Mouse (Mus musculus): ENCODE measurements at regions not wholly inside any gene's neighbourhood (a gene's known extent, or its start where the extent isn't known, plus 50 kb on each side); places are given as distances from the start of the nearest gene placed in this dataset.

DNA sequence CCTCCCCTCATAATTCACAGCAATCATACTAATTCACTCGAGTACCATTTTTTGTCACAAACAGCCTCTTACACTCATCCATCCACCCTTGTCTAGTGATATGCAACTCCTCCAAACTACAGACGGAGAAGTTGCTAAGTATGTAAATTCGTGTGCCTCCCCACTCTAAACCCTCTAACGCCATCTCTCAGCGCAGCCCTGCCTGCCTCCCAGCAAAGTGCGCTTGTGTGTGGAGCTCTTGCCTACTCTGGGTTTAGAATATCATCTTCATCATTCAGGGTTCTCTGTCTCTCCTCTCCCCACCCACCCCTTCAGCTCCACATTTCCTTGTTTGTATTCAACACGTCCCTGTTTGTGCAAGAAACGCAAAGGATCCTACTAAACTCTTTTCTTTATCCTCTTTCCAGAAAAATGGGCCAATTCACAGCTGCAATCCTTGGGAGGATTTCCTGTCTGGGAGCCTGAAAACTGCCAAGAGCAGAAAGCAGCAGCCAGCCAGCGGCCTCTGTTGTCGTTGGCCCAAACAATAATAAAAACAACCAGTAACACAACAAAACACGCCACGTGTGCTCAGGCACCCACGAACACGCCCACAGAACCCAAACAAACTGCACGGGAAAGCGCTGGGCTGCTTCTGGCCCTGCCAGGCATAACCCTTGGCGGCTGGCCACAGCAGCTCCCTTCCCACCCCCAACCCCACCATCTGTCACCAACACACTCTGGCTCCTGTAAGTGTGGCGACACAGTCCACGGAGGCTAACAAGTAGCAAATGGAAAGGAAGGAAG is 186.9 kb upstream of the Zfp462 start:
- Histone ChIP-seq H3K9ac (ENCODE audit: insufficient read depth, low read depth) (no peak overlapping the region), H3K79me2 (replicated peaks; ENCODE audit: control insufficient read depth, extremely low read depth, insufficient read depth, poor library complexity, severe bottlenecking) (no peaks in the 10 kb centered on the region), H3K36me3 (replicated peaks in 1 of 2; ENCODE audit: control insufficient read depth in 1 of 2, insufficient read depth in 1 of 2, low read length in 1 of 2) (no peaks in the 10 kb centered on the region), H3K9me3 (replicated peaks; ENCODE audit: low read length) (peaks cover 38% of the 10 kb centered on the region), H3K4me3 (replicated peaks in 1 of 3; ENCODE audit: low read depth in 2 of 3, low read length in 2 of 3, poor library complexity in 1 of 3) (no peak overlapping the region), H3K27ac (ENCODE audit: insufficient read depth, low read depth) (no peak overlapping the region), H3K27me3 (replicated peaks) (no peaks in the 10 kb centered on the region), H3K4me1 (ENCODE audit: control insufficient read depth in 1 of 2, insufficient read depth in 2 of 2) (no peaks in the 10 kb centered on the region), H3K4me2 (ENCODE audit: insufficient read depth, low read depth, poor library complexity, severe bottlenecking) (no peak overlapping the region)
- TF ChIP-seq ZC3H11A (IDR thresholded peaks at IDR 0.05; ENCODE audit: low read depth, low read length) (no peak), RCOR1 (conservative IDR thresholded peaks at IDR 0.05; ENCODE audit: low read depth, low read length) (no peak), PAX5 (IDR thresholded peaks at IDR 0.05; ENCODE audit: low read length) (no peak), JUN (IDR thresholded peaks at IDR 0.05; ENCODE audit: insufficient read depth, low read depth, low read length) (no peak), HCFC1 (IDR thresholded peaks at IDR 0.05; ENCODE audit: low read depth, low read length) (no peak), IRF4 (IDR thresholded peaks at IDR 0.05; ENCODE audit: low read depth, low read length) (no peak), ZMIZ1 (IDR thresholded peaks at IDR 0.05; ENCODE audit: low read depth, low read length) (no peak), E2F4 (IDR thresholded peaks at IDR 0.05; ENCODE audit: insufficient replicate concordance, low read depth, low read length) (no peak), MAX (IDR thresholded peaks at IDR 0.05; ENCODE audit: low read length) (no peak), MEF2A (IDR thresholded peaks at IDR 0.05; ENCODE audit: borderline replicate concordance, low read depth, low read length) (no peak), MYC (IDR thresholded peaks at IDR 0.05; ENCODE audit: low read depth, low read length) (no peak), USF2 (conservative IDR thresholded peaks at IDR 0.05; ENCODE audit: low read depth, low read length) (no peak), MAZ (IDR thresholded peaks at IDR 0.05; ENCODE audit: low read depth, low read length) (no peak), JUND (conservative IDR thresholded peaks at IDR 0.05; ENCODE audit: low read depth, low read length) (no peak), MXI1 (IDR thresholded peaks at IDR 0.05; ENCODE audit: low read depth, low read length) (no peak), SIN3A (IDR thresholded peaks at IDR 0.05; ENCODE audit: low read length) (no peak), ELF1 (IDR thresholded peaks at IDR 0.05; ENCODE audit: low read depth, low read length) (no peak), EP300 (IDR thresholded peaks at IDR 0.05; ENCODE audit: low read length) (no peak), CTCF (conservative IDR thresholded peaks at IDR 0.05 in 1 of 2, IDR thresholded peaks at IDR 0.05 in 1 of 2; ENCODE audit: low read depth in 2 of 2, low read length in 2 of 2) (no peak), MAFK (IDR thresholded peaks at IDR 0.05; ENCODE audit: insufficient replicate concordance, low read length) (no peak)
- in situ Hi-C loops (cut with MboI; ENCODE audit: low pct_ligation_motif_present, low pct_unique_long_range_greater_than_20kb, low sequenced_read_pairs) (no loop called here), dilution Hi-C loops (cut with MboI; ENCODE audit: extremely low pct_ligation_motif_present, extremely low pct_unique_long_range_greater_than_20kb, low sequenced_read_pairs) (no loop called here)
- DNase-seq (ENCODE audit: extremely low read depth) = no peak

GRCm38 (mm10) chr4:54758501-54758829 is 186.4 kb upstream of the Zfp462 start:
- Histone ChIP-seq H3K79me2 (replicated peaks; ENCODE audit: control insufficient read depth, extremely low read depth, insufficient read depth, poor library complexity, severe bottlenecking) (no peaks in the 10 kb centered on the region), H3K4me3 (replicated peaks in 1 of 3; ENCODE audit: low read depth in 2 of 3, low read length in 2 of 3, poor library complexity in 1 of 3) (no peak overlapping the region), H3K27ac (ENCODE audit: insufficient read depth, low read depth) (no peak overlapping the region), H3K9me3 (replicated peaks; ENCODE audit: low read length) (peaks cover 39% of the 10 kb centered on the region), H3K4me1 (ENCODE audit: control insufficient read depth in 1 of 2, insufficient read depth in 2 of 2) (no peaks in the 10 kb centered on the region), H3K36me3 (replicated peaks in 1 of 2; ENCODE audit: control insufficient read depth in 1 of 2, insufficient read depth in 1 of 2, low read length in 1 of 2) (no peaks in the 10 kb centered on the region), H3K27me3 (replicated peaks) (no peaks in the 10 kb centered on the region), H3K9ac (ENCODE audit: insufficient read depth, low read depth) (no peak overlapping the region), H3K4me2 (ENCODE audit: insufficient read depth, low read depth, poor library complexity, severe bottlenecking) (no peak overlapping the region)
- TF ChIP-seq JUN (IDR thresholded peaks at IDR 0.05; ENCODE audit: insufficient read depth, low read depth, low read length) = no peak
- no peak for TF ChIP-seq MEF2A (IDR thresholded peaks at IDR 0.05; ENCODE audit: borderline replicate concordance, low read depth, low read length)
- TF ChIP-seq TBP (conservative IDR thresholded peaks at IDR 0.05; ENCODE audit: low read depth, low read length) = no peak
- no peak for TF ChIP-seq PAX5 (IDR thresholded peaks at IDR 0.05; ENCODE audit: low read length)
- no peak for TF ChIP-seq SMC3 (IDR thresholded peaks at IDR 0.05; ENCODE audit: low read depth, low read length)
- in situ Hi-C loops (cut with MboI; ENCODE audit: low pct_ligation_motif_present, low pct_unique_long_range_greater_than_20kb, low sequenced_read_pairs) = no loop called here
- dilution Hi-C loops (cut with MboI; ENCODE audit: extremely low pct_ligation_motif_present, extremely low pct_unique_long_range_greater_than_20kb, low sequenced_read_pairs) = no loop called here
- DNase-seq (ENCODE audit: extremely low read depth) = no peak
